Mouse (Mus musculus) adrenal gland, adult 18-20 months (tissue): ENCODE measurements around the gene Cilp2. TPM values are rescaled to one million over a fixed set of nuclear protein-coding genes. Genes with fewer than 3 reads are reported as not detected.

ENCODE experiments used
- total RNA-seq, 2 experiments: library from RNA; stranded (reverse); gene quantifications; 1 replicate in 1 of 2; 2 replicates in 1 of 2; pipeline ENCODE4 v1.2.3; 2021

The Cilp2 gene
- total RNA-seq, 2 experiments from 2014 or later: 0.06 to 0.10 TPM

Other genes starting within 250 kb of the Cilp2 start
- 1 to 10 TPM; 2.7 to 3.0 TPM for gene Zfp964, start 233.2 kb downstream of the Cilp2 start, total RNA-seq
- 10 to 100 TPM; 20.9 to 26.4 TPM for gene Zfp869, start 177.0 kb downstream of the Cilp2 start, total RNA-seq
- 1 to 10 TPM; 3.5 to 4.6 TPM for gene Zfp963, start 137.7 kb downstream of the Cilp2 start, total RNA-seq
- under 1 TPM in 1 of 2 experiments, not detected in 1; 0.64 TPM for gene Gm20422, start 112.8 kb downstream of the Cilp2 start, total RNA-seq
- gene Atp13a1, start 96.5 kb downstream of the Cilp2 start, total RNA-seq: 10 to 100 TPM; 34.0 to 42.8 TPM
- 10 to 100 TPM; 20.1 to 24.1 TPM for gene Zfp866, start 96.5 kb downstream of the Cilp2 start, total RNA-seq
- gene Gmip, start 79.0 kb downstream of the Cilp2 start, total RNA-seq: 10 to 100 TPM in 1 of 2 experiments, 1 to 10 TPM in 1; 8.3 to 10.6 TPM
- gene Lpar2, start 65.3 kb downstream of the Cilp2 start, total RNA-seq: 1 to 10 TPM; 1.8 to 2.0 TPM
- gene Pbx4, start 55.2 kb downstream of the Cilp2 start, total RNA-seq: 1 to 10 TPM; 1.2 to 1.3 TPM
- gene Tssk6, start 14.5 kb upstream of the Cilp2 start, total RNA-seq: under 1 TPM; 0.51 to 0.60 TPM
- 100 to 1,000 TPM; 176 to 210 TPM for gene Ndufa13, start 14.9 kb upstream of the Cilp2 start, total RNA-seq
- gene Yjefn3, start 15.0 kb upstream of the Cilp2 start, total RNA-seq: 1 to 10 TPM; 2.2 to 3.1 TPM
- 100 to 1,000 TPM; 102 to 111 TPM for gene Gatad2a, start 108.7 kb upstream of the Cilp2 start, total RNA-seq
- 10 to 100 TPM; 48.8 to 55.7 TPM for gene Mau2, start 155.0 kb upstream of the Cilp2 start, total RNA-seq
- gene Sugp1, start 155.1 kb upstream of the Cilp2 start, total RNA-seq: 10 to 100 TPM; 25.8 to 27.9 TPM
- 1 to 10 TPM in 1 of 2 experiments, under 1 TPM in 1; 0.83 to 1.1 TPM for gene Tm6sf2, start 185.2 kb upstream of the Cilp2 start, total RNA-seq
- gene Hapln4, start 195.8 kb upstream of the Cilp2 start, total RNA-seq: 1 to 10 TPM in 1 of 2 experiments, under 1 TPM in 1; 0.83 to 3.0 TPM
- 1 to 10 TPM in 1 of 2 experiments, under 1 TPM in 1; 0.13 to 2.6 TPM for gene Ncan, start 233.2 kb upstream of the Cilp2 start, total RNA-seq
- gene Nr2c2ap, start 243.6 kb upstream of the Cilp2 start, total RNA-seq: 10 to 100 TPM; 19.0 to 24.0 TPM